Mouse (Mus musculus) hindbrain, postnatal 0 days (tissue): ENCODE data around the gene Klhl3. TPM values are rescaled to one million over a fixed set of nuclear protein-coding genes. Genes with fewer than 3 reads are reported as not detected.

Experiments used
- ATAC-seq: fragments of 200-750 bp; cut with Nextera tagmentation; 2 replicates; pipeline ENCODE4 v1.8.0; 2017; ENCODE audit warnings: mild to moderate bottlenecking, moderate TSS enrichment, moderate library complexity
- DNase-seq: peaks from one replicate; pipeline ENCODE4 v3.0.0-alpha.2; 2015; ENCODE audit warnings: low spot score
- H3K27ac ChIP-seq: fragments of 300-500 bp; sonication (generic); 2 replicates; pipeline ENCODE4 v1.5.1; 2014; ENCODE audit warnings: mild to moderate bottlenecking
- H3K27me3 ChIP-seq: fragments of 300-500 bp; sonication (generic); 2 replicates; pipeline ENCODE4 v1.6.1; 2014; ENCODE audit warnings: low read length, mixed read lengths; ENCODE audit not compliant: insufficient read depth
- H3K36me3 ChIP-seq: fragments of 300-500 bp; sonication (generic); 2 replicates; pipeline ENCODE4 v1.6.1; 2014; ENCODE audit warnings: low read length, mixed read lengths; ENCODE audit not compliant: insufficient read depth
- H3K4me1 ChIP-seq: fragments of 300-500 bp; sonication (generic); 2 replicates; pipeline ENCODE4 v1.6.1; 2014; ENCODE audit warnings: antibody characterized with exemption, low read length, mixed read lengths; ENCODE audit not compliant: insufficient read depth
- H3K4me2 ChIP-seq: fragments of 300-500 bp; sonication (generic); 2 replicates; pipeline ENCODE4 v1.6.1; 2014; ENCODE audit warnings: low read depth, mild to moderate bottlenecking, low read length, moderate library complexity, mixed read lengths
- H3K4me3 ChIP-seq: fragments of 300-500 bp; sonication (generic); 2 replicates; pipeline ENCODE4 v1.5.1; 2014; ENCODE audit warnings: low read length
- H3K9ac ChIP-seq: fragments of 300-500 bp; sonication (generic); replicated peaks from 2 replicates; pipeline ENCODE4 v1.6.1; 2014; ENCODE audit warnings: mild to moderate bottlenecking, low read length, moderate library complexity, mixed read lengths
- H3K9me3 ChIP-seq: fragments of 300-500 bp; sonication (generic); 2 replicates; pipeline ENCODE4 v1.6.1; 2016; ENCODE audit warnings: low read length, mixed read lengths
- CTCF ChIP-seq: IDR thresholded peaks from 2 replicates; pipeline ENCODE4 v1.5.1; 2016; ENCODE audit warnings: antibody characterized with exemption, control low read depth, low read depth
- WGBS: fragments of 180-500 bp; shearing (Covaris S2); extraction: QIAGEN DNeasy Blood & Tissue Kit; methylation state at CpG from one replicate; pipeline ENCODE4 v1.1.7; 2014; 5-methylcytosine and 5-hydroxymethylcytosine counted together
- polyA plus RNA-seq: library from polyadenylated mRNA; unstranded; fragments of >200 nt; fragmentation: Nextera tagmentation; extraction: Ambion mirVana; gene quantifications from 2 replicates; pipeline ENCODE4 v1.2.1, GENCODE M21; 2015
- total RNA-seq: library from RNA; depleted of rRNA; stranded (reverse); fragments of >200 nt; gene quantifications from 2 replicates; pipeline ENCODE4 v1.2.3, GENCODE M21; 2014

Klhl3 gene
- total and polyA plus RNA-seq, 2 experiments from 2014 or later = 10.2 to 10.6 TPM

DNA sequence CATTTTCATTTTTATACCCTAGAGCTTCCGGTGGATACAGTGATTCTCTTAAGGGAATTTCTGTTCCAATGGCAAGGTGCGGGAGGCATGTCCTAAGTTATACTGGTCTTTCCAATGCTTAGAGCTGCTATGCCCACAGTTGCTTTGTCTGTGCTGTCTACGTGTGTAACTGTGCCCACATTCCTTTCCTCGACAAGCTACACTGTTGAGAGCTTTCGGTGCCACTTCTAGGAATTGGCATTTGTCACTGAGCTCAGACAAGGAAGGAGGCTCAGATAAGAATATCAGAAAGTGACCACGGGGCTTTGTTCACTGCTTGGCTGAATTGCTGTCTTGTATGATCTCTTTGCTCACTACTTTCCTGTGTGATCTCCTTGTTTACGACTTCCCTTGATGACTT lies 67.2 kb downstream of the Klhl3 start:
- H3K27ac ChIP-seq = no peak overlapping the region
- 93% methylated on average over 7 of the region's 7 CpGs for WGBS

DNA sequence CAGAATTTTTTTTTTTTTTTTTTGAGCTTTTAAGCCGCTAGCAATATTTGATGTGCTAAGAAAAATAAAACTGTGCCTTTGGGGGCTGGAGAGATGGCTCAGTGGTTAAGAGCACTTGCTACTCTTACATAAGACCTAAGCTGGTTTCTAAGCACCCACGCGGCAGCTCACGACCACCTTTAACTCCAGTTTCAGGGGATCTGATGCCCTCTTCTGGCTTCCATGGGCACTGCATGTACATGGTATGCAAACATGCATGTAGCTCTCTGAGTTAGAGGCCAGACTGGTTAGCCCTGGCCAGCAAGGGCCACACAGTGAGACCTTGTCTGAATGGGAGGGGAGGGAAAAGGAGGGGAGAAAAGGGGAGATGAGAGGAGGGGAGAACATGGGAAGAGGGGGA lies 68.1 kb downstream of the Klhl3 start:
- peak; percentile 46; the same call in 1 of the 2 replicates for TF ChIP-seq CTCF
- H3K4me3 ChIP-seq = no peak overlapping the region
- H3K27ac ChIP-seq = no peak overlapping the region
- no peak overlapping the region for H3K4me2 ChIP-seq
- no peaks in the 10 kb centered on the region for H3K9me3 ChIP-seq
- WGBS = 49% methylated on average over 4 of the region's 4 CpGs
- H3K4me1 ChIP-seq = no peaks in the 10 kb centered on the region
- no peak for ATAC-seq
- no peak for DNase-seq
- H3K36me3 ChIP-seq = no peaks in the 10 kb centered on the region; the same call in 1 of the 2 replicates
- H3K27me3 ChIP-seq = no peaks in the 10 kb centered on the region
- no peak overlapping the region for H3K9ac ChIP-seq

More for the DNA sequence above, 67.2 kb downstream of the Klhl3 start:
- Histone ChIP-seq H3K9ac (no peak overlapping the region), H3K4me3 (no peak overlapping the region), H3K4me2 (no peak overlapping the region), H3K27me3 (no peaks in the 10 kb centered on the region), H3K9me3 (no peaks in the 10 kb centered on the region), H3K36me3 (no peaks in the 10 kb centered on the region; the same call in 1 of the 2 replicates), H3K4me1 (no peaks in the 10 kb centered on the region)
- ATAC-seq (no peak), DNase-seq (no peak)
- no peak for TF ChIP-seq CTCF

- no peak for TF ChIP-seq CTCF
- H3K4me2 ChIP-seq = no peak overlapping the region
- H3K36me3 ChIP-seq = no peaks in the 10 kb centered on the region; the same call in 1 of the 2 replicates
- no peak for ATAC-seq
- H3K27ac ChIP-seq = no peak overlapping the region
- no peaks in the 10 kb centered on the region for H3K27me3 ChIP-seq
- no peaks in the 10 kb centered on the region for H3K4me1 ChIP-seq
- H3K9me3 ChIP-seq = no peaks in the 10 kb centered on the region
- 90% methylated on average over 8 of the region's 8 CpGs for WGBS
- no peak overlapping the region for H3K4me3 ChIP-seq
- DNase-seq = no peak
- H3K9ac ChIP-seq = no peak overlapping the region
Measured at GRCm38 (mm10) chr13:58043278-58043677, 70.1 kb downstream of the Klhl3 start.

DNA sequence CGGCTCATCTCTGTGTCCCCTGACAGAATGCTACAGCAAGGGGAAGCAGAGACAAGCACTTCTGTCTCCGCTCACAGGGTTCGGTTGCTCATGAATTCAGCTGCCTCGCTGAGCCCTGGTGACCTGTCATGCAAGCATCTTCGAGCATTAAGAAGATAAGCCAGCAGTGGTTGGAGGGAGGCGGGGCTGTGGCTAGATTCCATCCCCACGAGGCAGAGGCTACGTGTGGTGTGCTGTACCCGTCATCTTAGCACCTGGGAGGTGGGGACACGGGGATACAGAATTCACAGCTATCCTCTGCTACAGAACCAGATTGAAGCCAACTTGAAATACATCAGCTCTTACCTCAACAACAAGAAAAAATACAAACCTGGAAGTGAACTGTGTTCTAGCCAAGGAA lies 73.3 kb downstream of the Klhl3 start:
- WGBS = 77% methylated on average over 10 of the region's 10 CpGs
- Histone ChIP-seq H3K36me3 (no peaks in the 10 kb centered on the region; the same call in 1 of the 2 replicates), H3K9me3 (no peaks in the 10 kb centered on the region), H3K27ac (no peak overlapping the region), H3K4me1 (0 out of 2 replicates have a peak, but pooled peaks cover 5% of the 10 kb centered on the region), H3K4me3 (no peak overlapping the region), H3K4me2 (no peak overlapping the region), H3K27me3 (no peaks in the 10 kb centered on the region), H3K9ac (no peak overlapping the region)
- DNase-seq (no peak), ATAC-seq (no peak)
- no peak for TF ChIP-seq CTCF

GRCm38 (mm10) chr13:58037506-58037905 lies 75.9 kb downstream of the Klhl3 start:
- DNase-seq (no peak), ATAC-seq (no peak)
- Histone ChIP-seq H3K9me3 (no peaks in the 10 kb centered on the region), H3K4me3 (no peak overlapping the region), H3K9ac (no peak overlapping the region), H3K4me2 (no peak overlapping the region), H3K27ac (no peak overlapping the region), H3K27me3 (no peaks in the 10 kb centered on the region), H3K36me3 (peaks cover 3% of the 10 kb centered on the region; the same call in 1 of the 2 replicates), H3K4me1 (0 out of 2 replicates have a peak, but pooled peaks cover 5% of the 10 kb centered on the region)
- WGBS = 75% methylated on average over 8 of the region's 8 CpGs
- TF ChIP-seq CTCF = no peak

GRCm38 (mm10) chr13:58035470-58036156 lies 77.8 kb downstream of the Klhl3 start:
- H3K4me2 ChIP-seq = no peak overlapping the region
- DNase-seq (peak; percentile 55), ATAC-seq (peak; percentile 56; the same call in 1 of the 2 replicates)
- no peaks in the 10 kb centered on the region for H3K9me3 ChIP-seq
- H3K27me3 ChIP-seq = no peaks in the 10 kb centered on the region
- peaks cover 8% of the 10 kb centered on the region; the same call in 1 of the 2 replicates for H3K36me3 ChIP-seq
- TF ChIP-seq CTCF = no peak
- no peak overlapping the region for H3K27ac ChIP-seq
- 59% methylated on average over 10 of the region's 10 CpGs for WGBS
- H3K4me1 ChIP-seq = 0 out of 2 replicates have a peak, but pooled peaks cover 5% of the 10 kb centered on the region
- no peak overlapping the region for H3K4me3 ChIP-seq
- no peak overlapping the region for H3K9ac ChIP-seq

DNA sequence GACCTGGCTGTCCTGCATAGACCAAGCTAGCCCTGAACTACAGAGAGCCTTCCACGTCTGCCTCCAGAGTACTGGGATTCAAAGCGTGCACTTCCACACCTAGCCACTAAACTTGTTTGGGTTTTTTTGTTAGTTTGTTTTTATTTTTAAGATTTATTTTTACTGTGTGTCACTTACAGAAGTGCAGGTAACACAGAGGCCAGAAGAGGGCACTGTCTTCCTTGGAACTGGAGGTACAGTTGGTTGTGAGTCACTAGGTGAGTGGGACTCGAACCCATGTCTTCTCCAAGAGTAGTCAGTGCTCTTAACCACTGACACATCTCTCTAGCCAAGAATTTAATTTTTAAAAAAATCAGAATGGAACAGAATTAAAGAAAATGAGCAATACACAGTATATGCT lies 78.4 kb downstream of the Klhl3 start:
- 0 out of 2 replicates have a peak, but pooled peaks cover 5% of the 10 kb centered on the region for H3K4me1 ChIP-seq
- TF ChIP-seq CTCF = peak; percentile 32
- DNase-seq (no peak), ATAC-seq (no peak)
- H3K9ac ChIP-seq = no peak overlapping the region
- H3K36me3 ChIP-seq = peaks cover 8% of the 10 kb centered on the region; the same call in 1 of the 2 replicates
- H3K4me3 ChIP-seq = no peak overlapping the region
- 98% methylated on average over 3 of the region's 3 CpGs for WGBS
- H3K9me3 ChIP-seq = no peaks in the 10 kb centered on the region
- no peak overlapping the region for H3K27ac ChIP-seq
- H3K27me3 ChIP-seq = no peaks in the 10 kb centered on the region
- no peak overlapping the region for H3K4me2 ChIP-seq
